Mouse (Mus musculus) hindbrain, embryonic 14.5 days (tissue): ENCODE measurements around the gene Myh14. TPM values are rescaled to one million over a fixed set of nuclear protein-coding genes. Genes with fewer than 3 reads are reported as not detected.
"Not testable (repeated sequence)": the region's sequence is repeated elsewhere in the genome, so short reads cannot be mapped to it uniquely, and the experiment has no call there.

ENCODE experiments used
- ATAC-seq: fragments of 200-750 bp; cut with Nextera tagmentation; 2 replicates; pipeline ENCODE4 v1.8.0; 2017; ENCODE audit warnings: moderate number of reproducible peaks, mild to moderate bottlenecking, moderate TSS enrichment, moderate library complexity; ENCODE audit not compliant: low FRiP score
- DNase-seq: peaks from one replicate; pipeline ENCODE4 v3.0.0-alpha.2; 2015; ENCODE audit warnings: low spot score
- H3K27ac ChIP-seq: fragments of 300-500 bp; sonication (generic); 2 replicates; pipeline ENCODE4 v1.5.1; 2014; ENCODE audit warnings: mild to moderate bottlenecking, moderate library complexity
- H3K27me3 ChIP-seq: fragments of 300-500 bp; sonication (generic); 2 replicates; pipeline ENCODE4 v1.6.1; 2014; ENCODE audit warnings: mild to moderate bottlenecking, low read length, mixed read lengths; ENCODE audit not compliant: control insufficient read depth, insufficient read depth
- H3K36me3 ChIP-seq: fragments of 300-500 bp; sonication (generic); replicated peaks from 2 replicates; pipeline ENCODE4 v1.6.1; 2014; ENCODE audit not compliant: control insufficient read depth, insufficient read depth
- H3K4me1 ChIP-seq: fragments of 300-500 bp; sonication (generic); replicated peaks from 2 replicates; pipeline ENCODE4 v1.6.1; 2014; ENCODE audit warnings: antibody characterized with exemption, low read length, mixed read lengths; ENCODE audit not compliant: control insufficient read depth, insufficient read depth
- H3K4me2 ChIP-seq: fragments of 300-500 bp; sonication (generic); replicated peaks from 2 replicates; pipeline ENCODE4 v1.6.1; 2014; ENCODE audit warnings: mild to moderate bottlenecking, moderate library complexity
- H3K4me3 ChIP-seq: fragments of 300-500 bp; sonication (generic); replicated peaks from 2 replicates; pipeline ENCODE4 v1.5.1; 2014; ENCODE audit warnings: mild to moderate bottlenecking, low read length
- H3K9ac ChIP-seq: fragments of 300-500 bp; sonication (generic); 2 replicates; pipeline ENCODE4 v1.6.1; 2014
- H3K9me3 ChIP-seq: fragments of 300-500 bp; sonication (generic); 2 replicates; pipeline ENCODE4 v1.6.1; 2016; ENCODE audit warnings: low read length; ENCODE audit not compliant: control insufficient read depth
- WGBS: fragments of 180-500 bp; shearing (Covaris S2); extraction: QIAGEN DNeasy Blood & Tissue Kit; methylation state at CpG from one replicate; pipeline ENCODE4 v1.1.7; 2014; 5-methylcytosine and 5-hydroxymethylcytosine counted together
- polyA plus RNA-seq: library from polyadenylated mRNA; unstranded; fragments of >200 nt; fragmentation: Nextera tagmentation; extraction: Ambion mirVana; gene quantifications from 2 replicates; pipeline ENCODE4 v1.2.1, GENCODE M21; 2014

The Myh14 gene
- polyA plus RNA-seq = 4.2 and 5.0 TPM in 2 replicates

DNA sequence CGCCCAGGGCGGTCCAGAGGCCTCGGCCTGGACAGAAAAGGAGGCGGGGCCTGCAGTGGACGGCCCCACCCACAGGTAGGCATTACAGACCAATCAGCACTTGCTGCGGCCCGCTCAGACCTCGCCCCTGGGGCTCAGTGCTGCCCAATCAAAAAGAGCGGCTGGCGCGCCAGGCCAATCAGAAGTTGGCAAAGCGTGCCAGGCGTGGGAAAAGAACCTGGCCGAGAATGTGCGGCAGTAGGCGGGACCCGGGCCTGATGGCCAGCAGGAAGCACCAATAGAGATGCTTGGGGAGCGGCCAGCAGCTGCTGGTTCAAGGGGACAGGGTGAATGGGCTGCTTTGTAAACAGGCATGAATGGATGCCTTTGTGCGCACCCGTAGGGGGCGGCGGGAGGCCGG lies at the start of gene Myh14:
TSS of gene Myh14 (minus strand) at position 41 of the 400 bp plus-strand sequence.
- Histone ChIP-seq H3K36me3 (no peaks in the 10 kb centered on the region), H3K4me2 (peak within 1 kb of the TSS; percentile 60), H3K9ac (peak within 1 kb of the TSS; percentile 39; the same call in 1 of the 2 replicates), H3K4me3 (peak within 1 kb of the TSS; percentile 24), H3K27me3 (peaks cover 16% of the 10 kb centered on the region), H3K4me1 (peaks cover 6% of the 10 kb centered on the region), H3K9me3 (no peaks in the 10 kb centered on the region), H3K27ac (peak within 1 kb of the TSS; percentile 53; the same call in 1 of the 2 replicates)
- DNase-seq = peak; percentile 87
- WGBS = under 1% methylated on average over 23 of the region's 23 CpGs
- peak; percentile 95 for ATAC-seq

DNA sequence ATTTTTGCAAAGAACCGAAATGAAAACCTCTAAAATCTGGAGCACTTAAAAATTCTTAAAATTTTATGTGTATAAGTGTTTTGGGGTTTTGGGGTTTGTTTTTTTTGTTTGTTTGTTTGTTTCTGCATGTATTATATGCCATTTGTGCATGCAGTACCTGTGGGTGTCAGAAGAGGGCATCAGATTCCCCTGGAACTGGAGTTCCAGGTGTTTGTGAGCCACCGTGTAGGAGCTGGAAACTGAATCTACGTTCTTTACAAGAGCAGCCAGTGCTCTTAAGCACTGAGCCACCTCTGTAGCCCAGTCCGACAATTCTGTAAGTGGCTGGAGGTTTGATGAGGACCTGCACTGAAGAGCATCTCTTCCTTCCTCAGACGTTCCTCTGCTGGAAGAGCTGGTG lies 39.2 kb upstream of the Myh14 start:
- no peaks in the 10 kb centered on the region for H3K36me3 ChIP-seq
- WGBS = 82% methylated on average over 5 of the region's 5 CpGs

DNA sequence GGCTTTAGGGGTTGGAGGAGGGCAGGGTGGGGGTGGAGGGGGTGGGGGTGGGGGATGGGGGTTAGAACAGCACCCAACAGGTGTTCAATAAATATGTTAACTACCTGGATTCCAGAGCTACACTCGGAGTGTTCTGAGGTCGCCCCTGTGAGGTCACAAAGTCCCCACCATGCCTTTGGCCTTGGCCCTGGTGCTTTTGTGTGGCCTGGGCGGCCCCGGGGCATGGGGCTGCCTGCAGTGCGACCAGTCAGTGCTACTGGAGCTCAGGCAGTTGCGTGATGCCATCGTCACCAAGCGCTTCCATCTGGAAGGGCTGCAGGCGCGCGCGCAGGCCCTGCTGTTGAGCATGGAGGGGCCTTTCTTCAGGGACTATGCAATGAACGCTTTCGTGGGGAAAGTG lies 37.9 kb upstream of the Myh14 start, which contains the start of gene Izumo2:
TSS of gene Izumo2 (plus strand) at position 169 of the 400 bp plus-strand sequence.
- H3K9me3 ChIP-seq = no peaks in the 10 kb centered on the region
- no peaks in the 10 kb centered on the region for H3K4me1 ChIP-seq
- 77% methylated on average over 14 of the region's 14 CpGs for WGBS
- no peak within 1 kb of the TSS for H3K4me2 ChIP-seq
- no peak for DNase-seq
- no peaks in the 10 kb centered on the region for H3K36me3 ChIP-seq
- no peak within 1 kb of the TSS for H3K4me3 ChIP-seq
- H3K9ac ChIP-seq = no peak within 1 kb of the TSS
- ATAC-seq = no peak
- no peak within 1 kb of the TSS for H3K27ac ChIP-seq
- no peaks in the 10 kb centered on the region for H3K27me3 ChIP-seq

More for the DNA sequence above, 39.2 kb upstream of the Myh14 start:
- H3K4me3 ChIP-seq = no peak overlapping the region
- no peak overlapping the region for H3K27ac ChIP-seq
- H3K27me3 ChIP-seq = no peaks in the 10 kb centered on the region
- H3K4me2 ChIP-seq = no peak overlapping the region
- no peak overlapping the region for H3K9ac ChIP-seq
- no peaks in the 10 kb centered on the region for H3K9me3 ChIP-seq
- DNase-seq = no peak
- H3K4me1 ChIP-seq = no peaks in the 10 kb centered on the region
- ATAC-seq = no peak

DNA sequence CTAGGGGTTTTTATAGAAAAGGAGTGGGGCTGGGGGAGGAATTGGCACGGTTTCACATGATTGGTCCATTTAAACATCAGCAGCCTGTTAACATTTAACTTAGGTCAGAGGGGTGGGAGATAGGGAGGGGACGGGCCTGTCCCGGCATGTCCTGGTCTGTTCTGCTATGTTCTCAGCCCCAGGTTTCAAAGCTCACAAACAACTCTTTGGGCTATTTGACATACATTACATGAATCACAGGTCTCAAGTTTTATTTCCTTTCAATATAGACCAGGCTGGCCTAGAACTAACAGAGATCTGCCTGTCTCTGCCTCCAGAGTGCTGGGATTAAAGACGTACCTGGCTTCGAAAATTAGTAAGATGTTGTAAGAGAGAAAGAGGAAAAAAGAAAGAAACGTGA lies 37.5 kb upstream of the Myh14 start:
- not testable (repeated sequence) for H3K4me2 ChIP-seq, H3K27ac ChIP-seq, H3K36me3 ChIP-seq, H3K4me1 ChIP-seq, ATAC-seq, H3K9me3 ChIP-seq, DNase-seq, H3K9ac ChIP-seq, H3K27me3 ChIP-seq, H3K4me3 ChIP-seq
- WGBS = 88% methylated on average over 5 of the region's 6 CpGs

DNA sequence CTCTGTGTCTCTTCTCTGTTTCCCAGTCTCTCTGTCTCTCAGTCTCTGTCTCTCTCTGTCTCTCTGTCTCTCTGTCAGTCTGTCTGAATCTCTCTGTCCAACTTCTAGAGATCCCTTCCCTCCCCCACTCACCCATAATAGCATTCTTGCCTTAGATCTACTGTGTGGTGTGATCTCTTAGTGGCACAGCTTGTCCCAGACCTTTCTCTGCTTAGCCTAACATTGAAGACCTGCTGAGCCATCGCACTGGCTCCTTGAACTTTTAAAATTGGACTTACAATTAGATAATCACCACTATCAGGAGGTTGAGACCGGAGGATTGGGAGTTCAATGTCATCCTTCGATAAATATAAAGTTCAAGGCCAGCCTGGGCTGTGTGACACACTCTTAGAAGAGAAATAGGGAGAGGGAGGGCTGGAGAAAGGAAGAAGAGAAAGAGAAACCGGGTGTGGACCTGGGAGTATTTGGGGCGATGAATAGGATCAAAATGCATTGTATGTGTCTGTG lies 36.6 kb upstream of the Myh14 start:
- Histone ChIP-seq H3K9me3 (no peaks in the 10 kb centered on the region), H3K27ac (no peak overlapping the region), H3K4me1 (no peaks in the 10 kb centered on the region), H3K27me3 (no peaks in the 10 kb centered on the region), H3K36me3 (no peaks in the 10 kb centered on the region), H3K4me3 (no peak overlapping the region), H3K9ac (no peak overlapping the region), H3K4me2 (no peak overlapping the region)
- ATAC-seq (no peak), DNase-seq (no peak)
- 89% methylated on average over 5 of the region's 5 CpGs for WGBS

DNA sequence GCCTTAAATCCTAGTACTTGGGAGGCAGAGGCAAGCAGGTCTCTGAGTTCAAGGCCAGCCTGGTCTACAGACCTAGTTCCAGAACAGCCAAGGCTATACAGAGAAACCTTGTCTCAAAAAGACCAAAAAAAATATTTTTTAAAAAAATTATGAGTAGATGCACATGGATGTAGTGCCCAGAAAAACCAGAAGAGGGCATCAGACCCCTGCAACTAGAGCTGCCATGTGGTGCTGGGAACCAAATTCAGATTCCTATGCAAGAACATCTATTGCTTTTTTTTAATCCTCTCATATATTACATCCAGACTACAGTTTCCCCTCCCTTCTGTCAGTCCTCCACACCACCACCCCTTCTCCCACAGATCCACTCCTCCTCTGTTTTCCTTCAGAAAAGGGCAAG lies 35.7 kb upstream of the Myh14 start:
- Histone ChIP-seq H3K36me3 (no peaks in the 10 kb centered on the region), H3K9me3 (no peaks in the 10 kb centered on the region), H3K9ac (no peak overlapping the region), H3K4me3 (no peak overlapping the region), H3K27me3 (no peaks in the 10 kb centered on the region), H3K4me2 (no peak overlapping the region), H3K27ac (no peak overlapping the region), H3K4me1 (no peaks in the 10 kb centered on the region)
- DNase-seq (no peak), ATAC-seq (no peak)

DNA sequence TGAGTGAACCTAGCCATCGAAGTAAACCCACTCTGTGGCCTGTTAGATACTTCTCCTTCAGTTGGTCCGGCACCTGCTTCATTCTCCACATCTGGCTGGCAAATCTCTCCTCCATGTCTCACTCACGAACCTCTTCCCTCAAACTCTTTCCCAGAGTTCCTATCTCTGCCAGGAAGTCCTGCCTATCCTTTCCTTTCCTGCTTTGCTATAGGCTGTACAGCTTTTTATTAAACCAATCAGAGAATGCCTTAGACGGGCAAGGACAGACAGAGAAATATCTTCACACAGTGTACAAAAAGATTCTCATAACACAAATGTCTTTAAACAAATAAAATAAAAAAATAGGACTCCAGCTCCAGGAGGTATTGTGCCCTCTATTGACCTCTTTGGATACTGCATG lies 34.4 kb upstream of the Myh14 start:
- Histone ChIP-seq H3K36me3 (no peaks in the 10 kb centered on the region), H3K4me2 (no peak overlapping the region), H3K27ac (no peak overlapping the region), H3K27me3 (no peaks in the 10 kb centered on the region), H3K9ac (no peak overlapping the region), H3K4me1 (no peaks in the 10 kb centered on the region), H3K9me3 (no peaks in the 10 kb centered on the region), H3K4me3 (no peak overlapping the region)
- DNase-seq = no peak
- WGBS = 94% methylated on average over 4 of the region's 4 CpGs
- ATAC-seq = no peak

DNA sequence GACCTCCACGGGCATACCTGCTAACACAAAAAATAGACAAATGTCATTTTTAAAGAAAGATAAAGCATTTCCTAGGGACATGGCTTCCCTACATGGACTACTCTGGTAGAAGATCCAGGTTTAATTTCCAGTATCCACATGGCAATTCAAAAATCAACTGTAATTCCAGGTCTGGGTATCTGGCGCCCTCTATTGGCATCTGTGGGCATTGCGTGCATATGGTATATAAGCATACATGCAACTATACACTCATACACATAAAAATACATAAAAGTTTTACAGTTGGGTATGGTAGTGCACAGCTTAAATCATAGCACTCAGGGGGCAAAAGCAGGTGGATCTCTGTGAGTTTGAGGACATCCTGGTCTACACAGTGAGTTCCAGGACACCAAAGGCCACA lies 33.7 kb upstream of the Myh14 start:
- no peaks in the 10 kb centered on the region for H3K4me1 ChIP-seq
- H3K4me2 ChIP-seq = no peak overlapping the region
- peak; percentile 45 for DNase-seq
- H3K4me3 ChIP-seq = no peak overlapping the region
- ATAC-seq = no peak
- H3K9me3 ChIP-seq = no peaks in the 10 kb centered on the region
- no peak overlapping the region for H3K9ac ChIP-seq
- no peaks in the 10 kb centered on the region for H3K36me3 ChIP-seq
- H3K27me3 ChIP-seq = no peaks in the 10 kb centered on the region
- H3K27ac ChIP-seq = no peak overlapping the region
- 52% methylated on average over 3 of the region's 3 CpGs for WGBS

DNA sequence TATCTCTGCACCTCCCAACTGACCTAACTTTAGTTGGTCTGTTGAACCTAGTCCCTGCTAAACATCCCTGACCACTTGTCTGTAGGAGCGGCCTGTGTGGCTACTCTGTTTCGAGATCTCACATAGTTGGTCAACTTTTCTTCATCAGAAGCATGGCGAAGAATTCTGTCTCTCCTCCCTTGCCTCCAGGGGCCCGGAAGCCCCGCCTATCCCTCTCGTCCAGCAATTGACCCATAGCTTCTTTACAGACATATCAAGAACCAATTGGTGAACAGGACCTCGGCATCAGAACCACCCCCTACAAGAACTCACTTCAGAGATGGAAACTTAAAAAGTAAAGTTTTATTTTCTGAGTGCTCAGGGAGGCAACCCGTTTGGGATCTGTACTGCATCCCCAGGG lies 32.3 kb upstream of the Myh14 start:
- Histone ChIP-seq H3K4me1 (no peaks in the 10 kb centered on the region), H3K4me2 (no peak overlapping the region), H3K27ac (no peak overlapping the region), H3K36me3 (no peaks in the 10 kb centered on the region), H3K27me3 (no peaks in the 10 kb centered on the region), H3K9ac (no peak overlapping the region), H3K9me3 (no peaks in the 10 kb centered on the region), H3K4me3 (no peak overlapping the region)
- no peak for ATAC-seq
- no peak for DNase-seq
- 82% methylated on average over 8 of the region's 8 CpGs for WGBS

DNA sequence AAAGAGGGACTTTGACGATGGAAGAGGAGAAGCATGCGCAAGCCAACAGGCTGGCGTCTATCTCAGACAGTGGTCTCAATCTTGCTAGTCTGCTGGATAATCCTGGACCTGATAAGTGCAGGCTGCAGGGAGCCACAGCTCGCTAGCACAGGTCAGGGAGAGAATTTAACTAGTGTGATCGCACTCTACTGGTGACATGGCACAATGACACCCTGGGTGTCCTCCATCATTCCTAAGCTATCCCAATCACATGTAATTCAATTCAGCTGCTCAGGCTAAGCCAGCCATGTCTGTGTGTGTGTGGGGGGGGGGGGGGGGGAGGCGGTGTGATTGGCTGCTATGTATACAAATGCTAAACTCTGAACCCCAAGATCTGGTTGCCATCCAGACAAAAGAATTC lies 31.3 kb upstream of the Myh14 start:
- Histone ChIP-seq H3K4me1 (no peaks in the 10 kb centered on the region; the same call in 1 of the 2 replicates), H3K36me3 (no peaks in the 10 kb centered on the region), H3K4me3 (no peak overlapping the region), H3K4me2 (no peak overlapping the region), H3K27me3 (no peaks in the 10 kb centered on the region), H3K27ac (no peak overlapping the region), H3K9ac (no peak overlapping the region), H3K9me3 (no peaks in the 10 kb centered on the region)
- ATAC-seq (peak; percentile 79), DNase-seq (peak; percentile 65)
- 8% methylated on average over 6 of the region's 6 CpGs for WGBS
